Mouse (Mus musculus): ENCODE data around the gene Dgki.

DNA sequence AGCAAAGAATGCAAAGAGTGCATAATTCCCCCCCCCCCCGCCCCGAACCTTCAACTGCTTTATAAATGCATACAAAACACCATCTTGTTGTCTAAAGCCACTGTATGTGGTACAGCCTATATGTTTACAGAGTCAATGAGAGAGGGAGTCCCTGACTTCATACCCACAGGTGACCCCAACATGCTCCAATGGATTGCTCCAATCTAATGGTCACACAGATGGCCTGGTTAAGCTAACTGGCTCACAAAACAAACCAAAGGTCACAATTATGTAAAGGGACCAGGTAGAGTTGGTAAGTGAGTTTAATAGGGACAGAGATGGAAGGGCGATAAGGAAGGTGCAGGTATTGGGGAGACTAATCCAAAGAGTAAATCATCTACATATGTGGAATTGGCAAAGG lies 295.1 kb downstream of the Dgki start:
- TF ChIP-seq CTCF (IDR thresholded peaks at IDR 0.05 in 2 of 3, conservative IDR thresholded peaks at IDR 0.05 in 1 of 3; ENCODE audit: control insufficient read depth in 1 of 3, insufficient read depth in 1 of 3, low read depth in 2 of 3, low read length in 3 of 3, poor library complexity in 1 of 3, severe bottlenecking in 1 of 3) (no peak), BHLHE40 (IDR thresholded peaks at IDR 0.05; ENCODE audit: borderline replicate concordance, low read depth, low read length) (no peak), NRF1 (IDR thresholded peaks at IDR 0.05; ENCODE audit: insufficient read depth, low read depth, low read length, poor library complexity, severe bottlenecking) (no peak), POLR2A (IDR thresholded peaks at IDR 0.05; ENCODE audit: control insufficient read depth in 1 of 2, insufficient read depth in 1 of 2, low read depth in 1 of 2, low read length in 2 of 2, poor library complexity in 1 of 2) (no peak), EP300 (IDR thresholded peaks at IDR 0.05; ENCODE audit: low read depth in 1 of 2, low read length in 2 of 2) (no peak), TCF12 (IDR thresholded peaks at IDR 0.05; ENCODE audit: low read depth, low read length) (no peak), USF1 (IDR thresholded peaks at IDR 0.05; ENCODE audit: low read depth, low read length) (no peak), NELFE (IDR thresholded peaks at IDR 0.05; ENCODE audit: low read depth, low read length) (no peak), UBTF (IDR thresholded peaks at IDR 0.05; ENCODE audit: borderline replicate concordance, insufficient read depth, low read depth, low read length) (no peak), POLR2AphosphoS2 (IDR thresholded peaks at IDR 0.05; ENCODE audit: low read length) (no peak)
